Mouse (Mus musculus): ENCODE measurements at regions not wholly inside any gene's neighbourhood (a gene's known extent, or its start where the extent isn't known, plus 50 kb on each side); places are given as distances from the start of the nearest gene placed in this dataset.
A peak's percentile ranks its signal among the peaks of the same experiment; 100 is the strongest.
"Not testable (repeated sequence)": the region's sequence is repeated elsewhere in the genome, so short reads cannot be mapped to it uniquely, and the experiment has no call there.

- DNase-seq (ENCODE audit: low read depth) = no peak
These were observed 377.1 kb upstream of the Ngly1 start for GRCm38 (mm10) chr14:15872013-15872412.

DNA sequence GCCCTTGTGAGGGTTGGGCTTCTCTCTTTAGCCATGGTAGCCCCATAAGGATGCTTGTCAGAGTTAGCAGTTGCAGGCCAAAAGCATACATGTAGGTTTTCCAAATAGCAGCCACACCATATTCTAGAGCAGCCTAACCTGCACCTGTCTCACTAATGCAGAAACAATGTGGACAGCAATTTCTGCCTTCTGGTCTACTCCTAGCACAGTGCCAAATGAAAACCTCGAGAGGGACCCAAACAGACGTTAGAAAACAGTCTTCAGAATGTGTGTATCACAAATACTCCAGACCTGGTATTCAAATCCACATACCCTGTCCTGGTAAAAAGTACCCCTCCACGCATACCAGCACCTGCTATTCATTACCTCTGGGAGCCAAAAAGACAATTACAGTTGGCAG, 368.9 kb upstream of the Ngly1 start:
- no peak for DNase-seq (ENCODE audit: low read depth)

GRCm38 (mm10) chr14:15881284-15881683, 367.8 kb upstream of the Ngly1 start:
- peak; percentile 84 for DNase-seq (ENCODE audit: low read depth)

DNA sequence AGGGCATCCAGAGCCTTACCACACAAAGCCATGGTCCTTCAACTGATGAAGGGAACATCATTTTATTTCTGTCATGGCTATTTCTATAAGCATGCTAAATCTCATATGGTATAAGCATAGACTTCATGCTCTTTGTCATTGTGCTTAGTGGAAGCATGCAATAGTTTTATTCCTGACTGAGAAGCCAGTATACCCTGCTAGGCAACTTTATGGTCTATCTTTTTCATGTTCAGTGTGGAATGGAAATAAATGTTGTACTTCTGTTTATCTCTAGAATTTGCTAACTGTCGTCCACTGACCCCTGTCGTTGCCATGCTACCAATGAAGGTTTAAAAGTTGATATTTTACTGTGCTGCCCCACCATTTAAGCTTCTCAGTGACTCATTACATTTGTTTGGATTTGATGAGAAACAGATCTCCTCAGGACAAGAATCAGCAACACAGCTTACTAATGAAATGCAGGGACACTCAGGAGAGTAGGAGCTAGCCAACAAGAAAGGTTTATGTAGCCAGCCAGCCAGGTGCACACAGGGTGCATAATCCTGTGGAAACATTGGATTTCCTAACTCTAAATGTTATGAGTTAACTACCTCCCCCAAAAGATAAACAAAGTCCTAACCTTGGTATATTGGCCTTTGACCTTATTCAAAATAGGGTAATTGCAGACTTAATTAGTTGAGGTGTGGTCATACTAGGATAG, 364.3 kb upstream of the Ngly1 start:
- DNase-seq (ENCODE audit: low read depth) = no peak

DNA sequence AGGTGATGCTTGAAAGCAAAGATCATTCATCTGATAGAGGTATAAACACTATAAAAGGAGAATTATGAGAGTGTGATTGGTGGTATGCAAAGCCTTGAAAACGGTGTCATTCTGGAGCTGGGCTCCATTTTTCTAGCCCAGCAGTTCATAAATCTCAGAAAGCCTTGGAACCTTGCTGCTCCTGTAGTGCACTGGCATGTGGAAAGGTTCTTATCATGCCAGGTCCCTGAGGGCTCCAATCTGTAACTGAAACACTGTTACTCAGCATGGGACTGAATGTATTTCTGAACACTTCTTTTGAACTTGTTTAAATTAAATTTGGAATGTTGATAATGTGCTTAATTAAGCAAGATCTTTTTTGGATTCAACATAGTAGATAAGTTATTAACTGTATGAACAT, 352.0 kb upstream of the Ngly1 start:
- DNase-seq (ENCODE audit: low read depth) = no peak

DNA sequence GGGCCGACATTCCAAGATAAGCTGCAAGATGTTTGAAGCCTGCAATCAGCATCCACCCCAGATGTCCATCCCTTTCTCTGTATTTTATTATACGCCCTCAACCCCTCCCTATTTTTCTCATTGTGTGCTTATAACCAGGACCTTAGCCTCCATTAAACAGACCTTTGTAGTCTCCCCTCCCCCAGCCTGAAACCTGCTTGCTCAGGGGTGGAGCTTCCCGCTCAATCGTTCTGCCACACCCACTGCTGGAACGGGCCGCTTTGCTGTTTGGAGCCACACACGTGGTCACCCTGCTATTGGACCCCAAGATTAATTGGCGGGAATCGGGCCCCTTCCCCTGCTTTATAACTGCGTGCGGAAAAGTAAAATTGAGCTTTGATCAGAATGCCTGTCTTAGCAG, 342.7 kb upstream of the Ngly1 start:
- DNase-seq (ENCODE audit: low read depth) = not testable (repeated sequence)

GRCm38 (mm10) chr14:15913206-15913605, 335.9 kb upstream of the Ngly1 start:
- not testable (repeated sequence) for DNase-seq (ENCODE audit: low read depth)

GRCm38 (mm10) chr14:15914176-15914575, 334.9 kb upstream of the Ngly1 start:
- DNase-seq (ENCODE audit: low read depth) = no peak

- not testable (repeated sequence) for DNase-seq (ENCODE audit: low read depth)
These were observed 324.4 kb upstream of the Ngly1 start for GRCm38 (mm10) chr14:15924676-15925075.

- peak; percentile 53 for DNase-seq (ENCODE audit: low read depth)
These were observed 314.4 kb upstream of the Ngly1 start for GRCm38 (mm10) chr14:15934729-15935128.

- no peak for DNase-seq (ENCODE audit: low read depth)
These were observed 278.8 kb upstream of the Ngly1 start for GRCm38 (mm10) chr14:15970321-15970720.

DNA sequence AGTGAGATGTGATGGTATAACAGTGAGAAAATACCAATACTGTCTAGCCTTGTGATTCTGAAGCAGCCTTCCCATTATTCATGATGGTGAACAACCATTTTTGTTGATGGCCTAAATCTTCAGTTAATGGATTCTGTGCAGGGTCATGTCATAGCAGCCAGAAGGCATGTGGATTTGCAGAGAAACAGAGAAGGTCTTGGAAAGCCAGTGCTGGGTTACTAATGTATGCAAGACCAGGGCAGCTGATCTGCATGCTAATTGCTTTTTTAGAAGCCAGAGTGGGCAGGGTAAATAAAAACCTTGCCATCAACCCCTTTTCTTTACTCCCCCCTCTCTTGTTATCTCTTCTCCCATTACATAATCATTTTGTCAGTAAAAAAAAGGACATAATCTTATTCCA, 278.3 kb upstream of the Ngly1 start:
- no peak for DNase-seq (ENCODE audit: low read depth)

DNA sequence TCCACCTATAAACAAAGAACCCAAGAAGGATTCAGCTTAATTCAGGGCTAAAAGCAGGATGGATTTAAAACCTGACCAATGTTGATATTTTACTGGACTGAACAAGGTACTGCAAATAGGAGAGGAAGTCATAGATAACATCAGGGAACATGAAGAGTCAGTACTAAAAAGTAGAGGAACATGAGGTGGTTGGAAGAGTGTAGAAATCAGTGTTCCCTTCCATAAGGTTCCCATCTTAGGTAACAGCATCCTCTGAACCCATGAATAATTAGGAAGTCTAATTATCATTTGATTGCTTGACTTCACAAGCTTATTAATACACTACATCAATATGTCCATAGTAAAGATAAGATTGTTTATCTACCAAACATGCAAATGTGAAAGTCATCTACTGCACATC, 277.8 kb upstream of the Ngly1 start:
- DNase-seq (ENCODE audit: low read depth) = no peak

- DNase-seq (ENCODE audit: low read depth) = no peak
These were observed 271.7 kb upstream of the Ngly1 start for GRCm38 (mm10) chr14:15977366-15977765.

- no peak for DNase-seq (ENCODE audit: low read depth)
These were observed 270.8 kb upstream of the Ngly1 start for GRCm38 (mm10) chr14:15978329-15978728.

- no peak for DNase-seq (ENCODE audit: low read depth)
These were observed 243.7 kb upstream of the Ngly1 start for GRCm38 (mm10) chr14:16005409-16005808.

DNA sequence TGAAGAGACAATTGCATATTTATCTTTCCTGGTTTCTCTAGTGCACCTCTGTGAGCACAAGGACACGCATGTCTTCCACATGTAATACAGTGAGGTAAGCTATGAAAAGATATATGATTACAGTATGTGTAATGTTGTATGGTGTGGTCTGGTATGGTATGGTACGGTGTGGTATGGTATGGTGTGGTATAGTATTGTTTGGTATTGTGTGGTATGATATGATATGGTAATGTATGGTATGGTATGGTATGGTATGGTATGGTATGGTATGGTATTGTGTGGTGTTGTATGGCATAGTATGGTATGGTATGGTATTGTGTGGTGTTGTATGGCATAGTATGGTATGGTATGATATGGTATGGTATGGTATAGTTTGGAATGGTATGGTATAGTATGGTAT, 242.1 kb upstream of the Ngly1 start:
- no peak for DNase-seq (ENCODE audit: low read depth)

GRCm38 (mm10) chr14:16009778-16010177, 239.3 kb upstream of the Ngly1 start:
- no peak for DNase-seq (ENCODE audit: low read depth)

- peak; percentile 57 for DNase-seq (ENCODE audit: low read depth)
These were observed 225.2 kb upstream of the Ngly1 start for GRCm38 (mm10) chr14:16023853-16024252.

DNA sequence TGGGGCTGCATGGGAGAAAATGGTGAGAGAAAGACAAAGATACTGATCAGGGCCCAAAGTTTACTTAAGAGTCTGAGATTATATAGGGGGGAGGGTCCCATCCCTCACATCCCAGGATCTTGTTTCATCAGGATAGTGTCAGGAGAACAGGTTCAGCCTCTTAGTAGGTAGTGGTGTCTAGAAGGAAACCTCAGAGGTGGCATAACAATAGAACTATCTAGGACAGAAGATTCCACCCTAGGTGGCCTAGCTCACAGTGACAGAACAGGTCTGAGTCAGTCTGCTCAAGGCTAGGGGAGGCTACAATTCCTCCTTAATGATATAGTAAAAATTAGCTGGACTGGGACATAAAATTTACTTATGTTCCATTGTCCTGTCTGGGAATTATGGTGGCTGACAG, 211.3 kb upstream of the Ngly1 start:
- no peak for DNase-seq (ENCODE audit: low read depth)

GRCm38 (mm10) chr14:16038336-16038735, 210.7 kb upstream of the Ngly1 start:
- DNase-seq (ENCODE audit: low read depth) = no peak

DNA sequence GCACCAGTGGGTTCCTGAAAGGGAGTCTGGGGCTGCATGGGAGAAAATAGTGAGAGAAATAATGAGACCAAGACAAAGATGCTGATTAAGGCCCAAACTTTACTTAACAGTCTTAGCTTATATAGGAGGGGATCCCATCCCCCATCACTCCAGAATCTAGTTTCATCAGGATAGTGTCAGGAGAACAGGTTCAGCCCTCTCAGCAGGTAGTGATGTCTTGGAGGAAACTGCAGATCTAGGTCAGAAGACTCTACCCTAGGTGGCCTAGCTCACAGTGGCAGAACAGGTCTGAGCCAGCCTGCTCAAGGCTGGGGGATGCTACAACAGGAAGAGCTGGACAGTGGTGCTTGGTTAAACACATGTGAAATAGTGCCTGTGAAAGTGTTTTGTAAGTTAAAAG, 204.6 kb upstream of the Ngly1 start:
- DNase-seq (ENCODE audit: low read depth) = no peak

DNA sequence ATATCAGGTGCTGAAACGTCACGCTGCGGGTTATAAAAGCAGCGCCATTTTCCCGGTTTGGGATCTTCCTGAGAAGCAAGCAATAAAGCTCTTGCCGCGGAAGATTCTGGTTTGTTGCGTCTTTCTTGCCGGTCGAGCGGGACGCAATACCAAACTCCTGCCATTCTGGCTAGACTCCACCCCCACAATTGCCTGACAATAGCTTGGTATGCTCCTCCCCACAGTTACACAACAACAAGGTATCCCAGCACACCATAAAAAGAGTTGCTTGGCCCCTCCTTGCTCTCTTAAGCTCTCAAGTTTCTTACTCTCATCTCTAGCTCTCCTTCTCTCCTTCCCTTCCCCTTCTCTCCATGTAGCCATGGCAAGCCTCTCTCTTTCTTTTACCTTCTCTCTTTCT, 176.5 kb upstream of the Ngly1 start:
- not testable (repeated sequence) for DNase-seq (ENCODE audit: low read depth)

- no peak for DNase-seq (ENCODE audit: low read depth)
These were observed 175.0 kb upstream of the Ngly1 start for GRCm38 (mm10) chr14:16074089-16074488.
